Mouse (Mus musculus) liver, embryonic 16.5 days (tissue): ENCODE results near the gene Trio. TPM values are rescaled to one million over a fixed set of nuclear protein-coding genes. Genes with fewer than 3 reads are reported as not detected.
"Not testable (repeated sequence)": the region's sequence is repeated elsewhere in the genome, so short reads cannot be mapped to it uniquely, and the experiment has no call there.

Experiments
- ATAC-seq: fragments of 200-750 bp; cut with Nextera tagmentation; 2 replicates; pipeline ENCODE4 v1.8.0; 2017; ENCODE audit warnings: low read depth, mild to moderate bottlenecking, moderate number of reproducible peaks, moderate library complexity
- H3K27ac ChIP-seq: fragments of 300-500 bp; sonication (generic); 2 replicates; pipeline ENCODE4 v1.5.1; 2014; ENCODE audit warnings: mild to moderate bottlenecking, low read length
- H3K27me3 ChIP-seq: fragments of 300-500 bp; sonication (generic); 2 replicates; pipeline ENCODE4 v1.6.1; 2014; ENCODE audit warnings: low read depth, low read length, mixed read lengths; ENCODE audit not compliant: control insufficient read depth, insufficient read depth
- H3K36me3 ChIP-seq: fragments of 300-500 bp; sonication (generic); 2 replicates; pipeline ENCODE4 v1.6.1; 2014; ENCODE audit warnings: mild to moderate bottlenecking; ENCODE audit not compliant: control insufficient read depth, insufficient read depth
- H3K4me1 ChIP-seq: fragments of 300-500 bp; sonication (generic); 2 replicates; pipeline ENCODE4 v1.6.1; 2014; ENCODE audit warnings: low read depth, low read length, mixed read lengths; ENCODE audit not compliant: control insufficient read depth
- H3K4me2 ChIP-seq: fragments of 300-500 bp; sonication (generic); 2 replicates; pipeline ENCODE4 v1.6.1; 2014; ENCODE audit warnings: low read depth, low read length, mixed read lengths
- H3K4me3 ChIP-seq: fragments of 300-500 bp; sonication (generic); 2 replicates; pipeline ENCODE4 v1.5.1; 2014; ENCODE audit warnings: low read depth, mild to moderate bottlenecking, low read length
- H3K9ac ChIP-seq: fragments of 300-500 bp; sonication (generic); 2 replicates; pipeline ENCODE4 v1.6.1; 2014; ENCODE audit warnings: low read depth, low read length
- H3K9me3 ChIP-seq: fragments of 300-500 bp; sonication (generic); replicated peaks from 2 replicates; pipeline ENCODE4 v1.6.1; 2016; ENCODE audit warnings: low read length; ENCODE audit not compliant: control insufficient read depth
- WGBS: fragments of 180-500 bp; shearing (Covaris S2); extraction: QIAGEN DNeasy Blood & Tissue Kit; methylation state at CpG from one replicate; pipeline ENCODE4 v1.1.7; 2014; ENCODE audit not compliant: insufficient replicate concordance; 5-methylcytosine and 5-hydroxymethylcytosine counted together
- polyA plus RNA-seq: library from polyadenylated mRNA; unstranded; fragments of >200 nt; fragmentation: Nextera tagmentation; extraction: Ambion mirVana; gene quantifications from 2 replicates; pipeline ENCODE4 v1.2.1, GENCODE M21; 2015

Trio gene
- polyA plus RNA-seq, 1 experiment from 2014 or later = 3.2 TPM

GRCm38 (mm10) chr15:27724796-27725680 is 300.6 kb downstream of the Trio start:
- 22% methylated on average over 9 of the region's 9 CpGs for WGBS
- no peak overlapping the region for H3K4me3 ChIP-seq
- H3K4me1 ChIP-seq = no peaks in the 10 kb centered on the region; the same call in 1 of the 2 replicates
- no peaks in the 10 kb centered on the region for H3K27me3 ChIP-seq
- no peak overlapping the region; the same call in 1 of the 2 replicates for H3K4me2 ChIP-seq
- no peaks in the 10 kb centered on the region for H3K36me3 ChIP-seq
- 0 out of 2 replicates have a peak, but pooled peaks have one; percentile 37 for ATAC-seq
- no peaks in the 10 kb centered on the region for H3K9me3 ChIP-seq
- H3K9ac ChIP-seq = no peak overlapping the region
- peak overlapping the region; percentile 40 for H3K27ac ChIP-seq

GRCm38 (mm10) chr15:27724298-27724697 is 301.4 kb downstream of the Trio start:
- H3K4me1 ChIP-seq = no peaks in the 10 kb centered on the region; the same call in 1 of the 2 replicates
- H3K27ac ChIP-seq = 0 out of 2 replicates have a peak overlapping the region, but pooled peaks have one; percentile 34
- H3K4me3 ChIP-seq = no peak overlapping the region
- no peak for ATAC-seq
- H3K9me3 ChIP-seq = no peaks in the 10 kb centered on the region
- peak overlapping the region; percentile 4; the same call in 1 of the 2 replicates for H3K4me2 ChIP-seq
- 15% methylated on average over 6 of the region's 6 CpGs for WGBS
- H3K9ac ChIP-seq = no peak overlapping the region
- no peaks in the 10 kb centered on the region for H3K27me3 ChIP-seq
- H3K36me3 ChIP-seq = no peaks in the 10 kb centered on the region

- Histone ChIP-seq H3K27ac (no peak overlapping the region), H3K9me3 (no peaks in the 10 kb centered on the region), H3K4me1 (no peaks in the 10 kb centered on the region; the same call in 1 of the 2 replicates), H3K27me3 (no peaks in the 10 kb centered on the region), H3K4me2 (0 out of 2 replicates have a peak overlapping the region, but pooled peaks have one; percentile 4), H3K36me3 (no peaks in the 10 kb centered on the region), H3K9ac (no peak overlapping the region), H3K4me3 (no peak overlapping the region)
- WGBS = 22% methylated on average over 6 of the region's 6 CpGs
- no peak for ATAC-seq
These were observed 301.9 kb downstream of the Trio start for GRCm38 (mm10) chr15:27723746-27724145.

GRCm38 (mm10) chr15:27720297-27720696 is 305.4 kb downstream of the Trio start:
- H3K27me3 ChIP-seq, H3K4me1 ChIP-seq, H3K36me3 ChIP-seq, H3K27ac ChIP-seq, H3K9me3 ChIP-seq, H3K9ac ChIP-seq, ATAC-seq, H3K4me2 ChIP-seq, H3K4me3 ChIP-seq: not testable (repeated sequence)
- 69% methylated on average over 8 of the region's 8 CpGs for WGBS

GRCm38 (mm10) chr15:27718668-27719067 is 307.0 kb downstream of the Trio start:
- 38% methylated on average over 7 of the region's 7 CpGs for WGBS
- Histone ChIP-seq H3K36me3 (no peaks in the 10 kb centered on the region), H3K4me3 (no peak overlapping the region), H3K27me3 (no peaks in the 10 kb centered on the region), H3K27ac (no peak overlapping the region), H3K4me1 (no peaks in the 10 kb centered on the region), H3K9me3 (no peaks in the 10 kb centered on the region), H3K4me2 (no peak overlapping the region), H3K9ac (no peak overlapping the region)
- no peak for ATAC-seq

- H3K36me3 ChIP-seq = no peaks in the 10 kb centered on the region
- H3K9ac ChIP-seq = no peak overlapping the region
- ATAC-seq = no peak
- no peak overlapping the region for H3K4me3 ChIP-seq
- H3K4me2 ChIP-seq = no peak overlapping the region
- H3K27ac ChIP-seq = no peak overlapping the region
- H3K9me3 ChIP-seq = no peaks in the 10 kb centered on the region
- no peaks in the 10 kb centered on the region for H3K27me3 ChIP-seq
- 10% methylated on average over 3 of the region's 3 CpGs for WGBS
- H3K4me1 ChIP-seq = no peaks in the 10 kb centered on the region
These were observed 310.3 kb downstream of the Trio start for GRCm38 (mm10) chr15:27715331-27715730.

GRCm38 (mm10) chr15:27710698-27711097 is 314.9 kb downstream of the Trio start:
- Histone ChIP-seq H3K4me2 (no peak overlapping the region), H3K4me3 (no peak overlapping the region), H3K4me1 (no peaks in the 10 kb centered on the region), H3K9me3 (no peaks in the 10 kb centered on the region), H3K27ac (no peak overlapping the region), H3K36me3 (no peaks in the 10 kb centered on the region), H3K9ac (no peak overlapping the region), H3K27me3 (no peaks in the 10 kb centered on the region)
- no peak for ATAC-seq
- WGBS = 65% methylated on average over 9 of the region's 9 CpGs

- Histone ChIP-seq H3K36me3 (no peaks in the 10 kb centered on the region), H3K4me2 (no peak overlapping the region), H3K9me3 (no peaks in the 10 kb centered on the region), H3K4me3 (no peak overlapping the region), H3K27ac (no peak overlapping the region), H3K9ac (no peak overlapping the region), H3K4me1 (no peaks in the 10 kb centered on the region), H3K27me3 (no peaks in the 10 kb centered on the region)
- no peak for ATAC-seq
- WGBS = 32% methylated on average over 7 of the region's 7 CpGs
These were observed 316.6 kb downstream of the Trio start for GRCm38 (mm10) chr15:27708968-27709612.

- H3K4me1 ChIP-seq = no peaks in the 10 kb centered on the region
- no peaks in the 10 kb centered on the region for H3K27me3 ChIP-seq
- no peaks in the 10 kb centered on the region for H3K9me3 ChIP-seq
- no peak overlapping the region for H3K9ac ChIP-seq
- ATAC-seq = no peak
- WGBS = 20% methylated on average over 3 of the region's 3 CpGs
- H3K27ac ChIP-seq = no peak overlapping the region
- H3K4me3 ChIP-seq = no peak overlapping the region
- no peak overlapping the region for H3K4me2 ChIP-seq
- no peaks in the 10 kb centered on the region for H3K36me3 ChIP-seq
These were observed 317.1 kb downstream of the Trio start for GRCm38 (mm10) chr15:27708499-27708898.
